Mouse (Mus musculus): ENCODE measurements around the gene Aifm2.

DNA sequence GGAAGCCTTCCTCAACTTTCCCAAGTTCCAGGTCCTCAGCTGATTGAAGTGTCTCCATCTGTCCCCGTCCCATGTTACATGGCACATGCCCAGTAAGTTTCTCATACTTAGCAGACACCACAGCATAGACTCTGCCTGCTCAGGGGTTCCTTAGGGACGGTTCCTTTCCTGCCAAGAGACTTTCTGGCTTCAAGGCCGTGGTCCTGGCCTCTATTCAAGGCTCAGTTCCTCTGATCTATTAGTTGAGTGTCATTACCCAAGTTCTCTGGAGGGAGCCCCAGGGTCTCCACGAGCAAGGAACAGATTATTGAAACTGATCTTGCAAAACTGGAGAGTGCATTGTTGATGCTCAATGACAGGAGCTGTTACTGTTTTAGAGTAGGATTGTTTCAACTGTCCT, 10.4 kb upstream of the Aifm2 start:
- TF ChIP-seq POLR2A (IDR thresholded peaks at IDR 0.05; ENCODE audit: insufficient read length, low read depth), result no peak
- no peak for TF ChIP-seq MYOG (IDR thresholded peaks at IDR 0.05; ENCODE audit: control insufficient read depth in 1 of 3, insufficient read depth in 1 of 3, insufficient read length in 2 of 3, low read depth in 2 of 3)
- TF ChIP-seq E2F4 (IDR thresholded peaks at IDR 0.05; ENCODE audit: insufficient read depth), result no peak
- TF ChIP-seq MAX (IDR thresholded peaks at IDR 0.05; ENCODE audit: low read depth), result no peak
- TF ChIP-seq USF1 (IDR thresholded peaks at IDR 0.05; ENCODE audit: low read depth), result no peak
- TF ChIP-seq CEBPB (IDR thresholded peaks at IDR 0.05; ENCODE audit: insufficient read depth, poor library complexity, severe bottlenecking), result no peak
- TF ChIP-seq SRF (IDR thresholded peaks at IDR 0.05; ENCODE audit: control insufficient read depth, insufficient read length, low read depth), result no peak
- TF ChIP-seq TCF12 (IDR thresholded peaks at IDR 0.05; ENCODE audit: insufficient read depth, poor library complexity, severe bottlenecking), result no peak
- no peak for TF ChIP-seq POLR2AphosphoS2 (IDR thresholded peaks at IDR 0.05; ENCODE audit: insufficient read length, low read depth)
- no peak for TF ChIP-seq MYOD1 (IDR thresholded peaks at IDR 0.05; ENCODE audit: control insufficient read depth in 1 of 3, insufficient read length in 2 of 3, low read depth in 2 of 3)
- no peak for TF ChIP-seq TCF3 (IDR thresholded peaks at IDR 0.05; ENCODE audit: insufficient read length, low read depth)
